Mouse (Mus musculus) cerebellum, adult 2 months (tissue): Measurements from ENCODE around the gene Ccdc63. TPM values are rescaled to one million over a fixed set of nuclear protein-coding genes. Genes with fewer than 3 reads are reported as not detected.

ENCODE experiments used
- DNase-seq, 2 experiments: peaks; one replicate each; pipeline ENCODE4 v3.0.0; 2021
- H3K27ac ChIP-seq: fragments of 200-500 bp; 2 replicates; pipeline ENCODE4 v1.5.1; 2012; ENCODE audit warnings: low read length, control low read depth, inconsistent platforms; ENCODE audit not compliant: insufficient read depth
- H3K27me3 ChIP-seq: fragments of 200-500 bp; 2 replicates; pipeline ENCODE4 v1.6.1; 2012; ENCODE audit warnings: inconsistent platforms, mild to moderate bottlenecking, low read length, moderate library complexity; ENCODE audit not compliant: control insufficient read depth, insufficient read depth
- H3K4me1 ChIP-seq: fragments of 200-500 bp; 2 replicates; pipeline ENCODE4 v1.6.1; 2011; ENCODE audit warnings: low read length; ENCODE audit not compliant: control insufficient read depth, insufficient read depth
- H3K4me3 ChIP-seq: fragments of 200-500 bp; replicated peaks from 2 replicates; pipeline ENCODE3; 2011; ENCODE audit warnings: mild to moderate bottlenecking, low read depth, low read length, control low read depth; ENCODE audit not compliant: insufficient read depth
- CTCF ChIP-seq: fragments of 200-500 bp; IDR thresholded peaks from 2 replicates; pipeline ENCODE4 v1.5.1; 2011; ENCODE audit warnings: low read depth, mild to moderate bottlenecking, control low read depth, low read length, moderate library complexity, borderline replicate concordance; ENCODE audit not compliant: insufficient read depth
- POLR2A ChIP-seq: fragments of 200-500 bp; IDR thresholded peaks from 2 replicates; pipeline ENCODE4 v1.6.1; 2011; ENCODE audit warnings: low read length, control low read depth, borderline replicate concordance; ENCODE audit not compliant: insufficient read depth
- WGBS: fragments of 180-500 bp; shearing (Covaris S2); methylation state at CpG from one replicate; pipeline ENCODE4 v1.1.7; 2018; 5-methylcytosine and 5-hydroxymethylcytosine counted together
- polyA plus RNA-seq: library from polyadenylated mRNA; depleted of rRNA; stranded (reverse); fragments of >200 nt; gene quantifications from 2 replicates; pipeline ENCODE4 v1.2.3, GENCODE M21; 2012

Ccdc63 gene
- polyA plus RNA-seq, 1 experiment: 9.3 TPM

DNA sequence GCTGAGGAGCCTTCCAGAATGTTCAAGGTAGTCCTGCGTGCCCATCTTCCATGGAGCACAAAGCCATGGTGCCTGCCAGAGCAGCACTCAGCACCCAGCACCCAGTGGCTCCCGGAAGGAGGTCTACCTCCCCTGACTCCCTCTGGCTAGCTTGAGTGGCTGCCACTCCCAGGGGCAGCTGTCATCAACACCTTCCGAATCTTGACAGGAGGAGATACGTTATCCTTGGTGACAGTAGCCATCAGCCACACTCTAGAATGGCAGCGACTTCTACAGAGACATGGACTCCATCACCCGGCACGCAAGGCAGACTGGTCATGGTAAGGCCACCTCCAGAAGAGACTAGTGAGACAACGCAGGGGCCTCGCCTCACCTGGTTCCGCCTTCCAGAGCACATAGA is 46.2 kb downstream of the Ccdc63 start:
- Histone ChIP-seq H3K4me1 (no peaks in the 10 kb centered on the region), H3K27me3 (no peaks in the 10 kb centered on the region), H3K27ac (no peak overlapping the region), H3K4me3 (no peak overlapping the region)
- DNase-seq: no peak
- TF ChIP-seq CTCF (no peak), POLR2A (no peak)
- WGBS: 94% methylated on average over 10 of the region's 10 CpGs

- TF ChIP-seq CTCF (no peak), POLR2A (no peak)
- Histone ChIP-seq H3K4me3 (no peak overlapping the region), H3K27ac (no peak overlapping the region), H3K4me1 (no peaks in the 10 kb centered on the region), H3K27me3 (no peaks in the 10 kb centered on the region)
- WGBS: 86% methylated on average over 14 of the region's 14 CpGs
- no peak for DNase-seq
Observed at GRCm38 (mm10) chr5:122093734-122094133, 46.9 kb downstream of the Ccdc63 start.

GRCm38 (mm10) chr5:122092794-122093193 is 47.8 kb downstream of the Ccdc63 start:
- WGBS: 57% methylated on average over 11 of the region's 11 CpGs
- no peak overlapping the region for H3K4me3 ChIP-seq
- no peak for TF ChIP-seq POLR2A
- TF ChIP-seq CTCF: no peak
- no peaks in the 10 kb centered on the region for H3K27me3 ChIP-seq
- no peaks in the 10 kb centered on the region for H3K4me1 ChIP-seq
- H3K27ac ChIP-seq: no peak overlapping the region
- DNase-seq: no peak

DNA sequence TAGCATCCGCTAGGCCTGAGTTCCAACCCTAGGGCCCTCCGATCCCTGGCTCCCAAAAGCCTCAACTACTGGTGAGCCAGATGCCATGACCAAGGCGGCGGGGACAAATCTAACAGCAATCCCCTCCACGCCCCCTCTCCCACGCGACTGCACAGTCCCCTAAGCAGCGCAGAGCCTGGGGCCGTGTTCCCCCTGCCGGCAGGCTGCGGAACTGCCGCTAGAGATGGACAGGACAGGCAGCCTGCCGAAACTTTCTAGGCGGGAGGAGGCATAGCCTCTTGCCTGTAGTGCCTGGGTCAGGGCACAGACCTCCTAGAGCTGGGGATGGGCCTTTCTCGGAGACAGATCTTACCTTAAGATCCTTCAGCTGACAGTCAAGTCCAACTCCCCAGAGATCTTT is 49.6 kb downstream of the Ccdc63 start:
- TF ChIP-seq CTCF (peak; percentile 65), POLR2A (no peak)
- no peak overlapping the region for H3K27ac ChIP-seq
- H3K4me3 ChIP-seq: no peak overlapping the region
- DNase-seq: peak; percentile 26 to 51
- no peaks in the 10 kb centered on the region for H3K27me3 ChIP-seq
- no peaks in the 10 kb centered on the region for H3K4me1 ChIP-seq
- WGBS: 14% methylated on average over 15 of the region's 15 CpGs

GRCm38 (mm10) chr5:122089664-122090063 is 51.0 kb downstream of the Ccdc63 start:
- no peak for DNase-seq
- TF ChIP-seq POLR2A (no peak), CTCF (no peak)
- Histone ChIP-seq H3K4me3 (no peak overlapping the region), H3K27me3 (no peaks in the 10 kb centered on the region), H3K4me1 (no peaks in the 10 kb centered on the region), H3K27ac (no peak overlapping the region)
- 89% methylated on average over 8 of the region's 8 CpGs for WGBS

DNA sequence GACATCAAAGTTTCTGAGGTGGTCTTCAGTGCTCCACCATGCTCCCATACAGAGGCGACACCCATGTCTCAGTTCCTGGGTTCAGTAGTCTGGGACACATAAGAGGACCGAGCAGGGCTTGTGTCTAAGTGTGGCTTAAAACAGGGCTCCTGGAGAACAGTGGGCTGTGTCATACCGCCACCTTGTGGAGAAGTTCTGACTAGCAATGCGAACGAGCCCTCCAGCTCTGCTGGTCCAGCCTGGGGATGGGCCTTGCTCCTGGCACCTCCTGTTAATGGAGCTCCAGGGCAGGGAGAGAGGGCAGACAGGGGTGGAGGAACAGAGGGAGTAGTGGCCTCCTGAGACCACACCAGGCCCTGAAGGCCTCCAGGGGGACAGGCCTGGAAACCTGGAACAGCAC is 51.7 kb downstream of the Ccdc63 start:
- WGBS: 3% methylated on average over 5 of the region's 5 CpGs
- H3K27me3 ChIP-seq: no peaks in the 10 kb centered on the region

DNA sequence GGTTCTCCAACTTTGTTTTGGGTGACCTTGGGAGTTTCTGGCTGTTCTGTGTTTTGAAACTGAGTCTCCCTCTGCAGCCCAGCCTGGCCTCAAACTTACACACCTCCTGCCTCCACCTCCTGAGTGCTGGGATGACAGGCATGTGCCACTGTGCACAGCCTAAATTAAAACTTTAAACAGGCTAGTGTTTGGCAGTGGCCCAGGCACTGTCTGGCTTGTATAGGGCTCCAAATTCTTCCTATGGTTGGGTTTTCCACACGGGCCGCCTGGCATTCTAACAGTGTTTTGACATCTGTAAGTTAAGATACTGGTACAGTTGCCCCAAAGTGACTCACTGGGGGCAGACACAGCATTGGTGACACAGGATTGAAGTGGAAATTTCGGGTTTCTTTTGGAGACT is 54.5 kb downstream of the Ccdc63 start:
- whole genome bisulfite sequencing: 67% methylated on average over 3 of the region's 3 CpGs
- no peak for DNase-seq
- TF ChIP-seq POLR2A (no peak), CTCF (no peak)
- Histone ChIP-seq H3K27ac (no peak overlapping the region), H3K4me1 (no peaks in the 10 kb centered on the region; the same call in 1 of the 2 replicates), H3K27me3 (no peaks in the 10 kb centered on the region), H3K4me3 (no peak overlapping the region)

More for the DNA sequence above, 51.7 kb downstream of the Ccdc63 start:
- peak; percentile 74 to 89 for DNase-seq
- Histone ChIP-seq H3K27ac (no peak overlapping the region), H3K4me3 (no peak overlapping the region), H3K4me1 (no peaks in the 10 kb centered on the region)
- TF ChIP-seq CTCF: peak; percentile 97
- TF ChIP-seq POLR2A: no peak

DNA sequence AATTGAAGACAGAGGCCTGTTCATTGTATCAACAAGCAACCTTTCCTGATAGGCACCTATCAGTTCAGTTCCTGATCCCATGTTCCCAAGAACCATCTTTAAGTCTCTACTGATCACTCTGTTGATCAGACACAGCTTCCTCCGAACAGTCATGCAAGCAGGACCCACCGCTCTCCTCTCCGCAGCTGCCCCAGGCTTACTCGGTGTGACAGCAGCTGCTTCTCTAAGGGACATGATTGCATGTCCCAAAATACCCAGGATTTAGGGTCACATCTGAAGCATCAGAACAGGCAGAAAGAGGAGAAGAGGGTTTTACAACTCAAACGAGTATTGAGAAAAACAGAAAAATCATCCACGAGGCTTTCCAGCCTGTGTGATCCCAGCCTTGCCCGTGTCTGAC is 55.3 kb downstream of the Ccdc63 start:
- H3K4me1 ChIP-seq: peaks cover 5% of the 10 kb centered on the region; the same call in 1 of the 2 replicates
- no peak for DNase-seq

DNA sequence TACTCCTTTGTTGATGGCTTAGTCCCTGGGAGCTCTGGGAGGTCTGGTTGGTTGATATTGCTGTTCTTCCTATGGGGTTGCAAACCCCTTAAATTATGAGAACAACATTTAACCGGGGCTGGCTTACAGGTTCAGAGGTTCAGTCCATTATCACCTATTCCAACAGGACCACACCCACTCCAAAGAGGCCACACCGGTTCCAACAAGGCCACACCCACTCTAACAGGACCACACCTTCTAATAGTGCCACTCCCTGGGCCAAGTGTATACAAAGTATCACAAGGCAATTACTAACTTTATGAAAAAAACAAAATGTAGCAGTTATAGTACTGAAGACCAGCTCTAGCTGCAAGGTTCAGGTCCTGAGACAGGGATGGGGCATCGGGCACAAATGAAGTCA is 56.2 kb downstream of the Ccdc63 start:
- no peak for DNase-seq
- TF ChIP-seq CTCF: no peak
- TF ChIP-seq POLR2A: no peak
- Histone ChIP-seq H3K4me1 (peaks cover 5% of the 10 kb centered on the region; the same call in 1 of the 2 replicates), H3K4me3 (no peak overlapping the region), H3K27ac (no peak overlapping the region), H3K27me3 (no peaks in the 10 kb centered on the region)
- WGBS: 86% methylated on average over 3 of the region's 3 CpGs

More for the DNA sequence above, 55.3 kb downstream of the Ccdc63 start:
- Histone ChIP-seq H3K27ac (no peak overlapping the region), H3K27me3 (no peaks in the 10 kb centered on the region), H3K4me3 (no peak overlapping the region)
- 66% methylated on average over 7 of the region's 7 CpGs for WGBS
- TF ChIP-seq CTCF (no peak), POLR2A (no peak)
